Mouse (Mus musculus): ENCODE data around the gene Bag6.
A peak's percentile ranks its signal among the peaks of the same experiment; 100 is the strongest.

Gene Bag6

GRCm38 (mm10) chr17:35134801-35135590, at the start of gene Bag6:
Bag6 (plus strand) TSS chr17:35135178.
- peak; percentile 98 for DNase-seq (ENCODE audit: low read depth, low spot score)

- no peak for DNase-seq (ENCODE audit: low read depth, low spot score)
These were observed 49.6 kb upstream of the Bag6 start, which contains the start of gene Ly6g6f for GRCm38 (mm10) chr17:35085208-35085865. Ly6g6f (minus strand) TSS chr17:35085610.

- DNase-seq (ENCODE audit: low read depth, low spot score) = peak; percentile 37
These were observed 46.8 kb upstream of the Bag6 start for GRCm38 (mm10) chr17:35088151-35088550.

- peak; percentile 96 for DNase-seq (ENCODE audit: low read depth, low spot score)
These were observed 45.9 kb upstream of the Bag6 start, which contains the start of gene Abhd16a for GRCm38 (mm10) chr17:35088825-35089644. Abhd16a (plus strand) TSS chr17:35089263.

GRCm38 (mm10) chr17:35090166-35090932, 44.6 kb upstream of the Bag6 start:
- DNase-seq (ENCODE audit: low read depth, low spot score) = no peak

GRCm38 (mm10) chr17:35092403-35093198, 42.4 kb upstream of the Bag6 start:
- no peak for DNase-seq (ENCODE audit: low read depth, low spot score)

- no peak for DNase-seq (ENCODE audit: low read depth, low spot score)
These were observed 40.3 kb upstream of the Bag6 start for GRCm38 (mm10) chr17:35094475-35095365.

GRCm38 (mm10) chr17:35096597-35096996, 38.4 kb upstream of the Bag6 start:
- DNase-seq (ENCODE audit: low read depth, low spot score) = no peak

GRCm38 (mm10) chr17:35097164-35097655, 37.8 kb upstream of the Bag6 start:
- DNase-seq (ENCODE audit: low read depth, low spot score) = no peak

GRCm38 (mm10) chr17:35100196-35100765, 34.7 kb upstream of the Bag6 start:
- no peak for DNase-seq (ENCODE audit: low read depth, low spot score)

- no peak for DNase-seq (ENCODE audit: low read depth, low spot score)
These were observed 33.8 kb upstream of the Bag6 start for GRCm38 (mm10) chr17:35101161-35101560.

GRCm38 (mm10) chr17:35102299-35102698, 32.7 kb upstream of the Bag6 start:
- no peak for DNase-seq (ENCODE audit: low read depth, low spot score)

- DNase-seq (ENCODE audit: low read depth, low spot score) = no peak
These were observed 31.7 kb upstream of the Bag6 start for GRCm38 (mm10) chr17:35103221-35103690.

- DNase-seq (ENCODE audit: low read depth, low spot score) = no peak
These were observed 30.9 kb upstream of the Bag6 start for GRCm38 (mm10) chr17:35104079-35104478.

- DNase-seq (ENCODE audit: low read depth, low spot score) = no peak
These were observed 30.2 kb upstream of the Bag6 start for GRCm38 (mm10) chr17:35104754-35105153.

GRCm38 (mm10) chr17:35105740-35106389, 29.1 kb upstream of the Bag6 start:
- peak; percentile 63 for DNase-seq (ENCODE audit: low read depth, low spot score)

- DNase-seq (ENCODE audit: low read depth, low spot score) = no peak
These were observed 28.5 kb upstream of the Bag6 start for GRCm38 (mm10) chr17:35106522-35106921.

GRCm38 (mm10) chr17:35108097-35108496, 26.9 kb upstream of the Bag6 start, which contains the start of gene Ly6g5c:
Ly6g5c (plus strand) TSS chr17:35108279.
- no peak for DNase-seq (ENCODE audit: low read depth, low spot score)

All from CD4-positive, CD25-positive, alpha-beta regulatory T cell, adult 2 months (primary cell).